Mouse (Mus musculus): ENCODE measurements around the gene Tmprss11c. TPM values are rescaled to one million over a fixed set of nuclear protein-coding genes. Genes with fewer than 3 reads are reported as not detected.
A peak's percentile ranks its signal among the peaks of the same experiment; 100 is the strongest.
"Not testable (repeated sequence)": the region's sequence is repeated elsewhere in the genome, so short reads cannot be mapped to it uniquely, and the experiment has no call there.

Tmprss11c gene
- polyA plus RNA-seq (2011; ENCODE audit: insufficient read length, low read depth, missing spikeins), result not detected in 2 replicates

DNA sequence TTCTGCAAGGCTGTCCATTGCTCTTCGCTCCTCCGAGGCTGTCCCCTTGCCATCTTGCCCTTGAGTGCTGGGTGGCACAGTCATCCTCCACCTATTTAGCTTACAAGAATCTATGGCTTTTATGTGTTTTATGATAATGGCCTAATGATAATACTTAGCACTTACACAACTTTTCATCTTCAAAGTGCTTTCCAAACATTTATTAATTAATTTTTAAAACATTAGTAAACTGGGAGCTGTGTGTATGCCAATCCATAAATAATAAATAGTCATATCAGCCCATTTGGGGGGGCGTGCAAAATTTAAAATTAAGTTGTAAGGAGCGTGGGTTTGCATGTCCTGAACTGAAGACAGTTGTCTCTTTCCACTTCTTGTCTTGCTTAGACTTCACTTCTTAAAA lies at the start of gene Tmprss11c:
Tmprss11c (minus strand) TSS at position 101 of the 400 bp plus-strand sequence.
- Histone ChIP-seq H3K27ac (ENCODE audit: insufficient read depth, low read length) (no peak within 1 kb of the TSS), H3K4me1 (ENCODE audit: control insufficient read depth, insufficient read depth, low read length) (no peaks in the 10 kb centered on the region), H3K4me3 (ENCODE audit: insufficient read depth, low read length) (no peak within 1 kb of the TSS)
- TF ChIP-seq POLR2A (IDR thresholded peaks at IDR 0.05; ENCODE audit: low read depth, low read length) (no peak), CTCF (IDR thresholded peaks at IDR 0.05; ENCODE audit: borderline replicate concordance, insufficient read depth, low read length) (no peak)

- not testable (repeated sequence) for H3K4me1 ChIP-seq (ENCODE audit: control insufficient read depth, insufficient read depth, low read length); H3K27ac ChIP-seq (ENCODE audit: insufficient read depth, low read length)
- peak overlapping the region; percentile 26; the same call in 1 of the 2 replicates for H3K4me3 ChIP-seq (ENCODE audit: insufficient read depth, low read length)
These were observed 29.2 kb upstream of the Tmprss11c start for GRCm38 (mm10) chr5:86318018-86318956.

- no peak overlapping the region for H3K27ac ChIP-seq (ENCODE audit: insufficient read depth, low read length)
- H3K4me1 ChIP-seq (ENCODE audit: control insufficient read depth, insufficient read depth, low read length), result no peaks in the 10 kb centered on the region; the same call in 1 of the 2 replicates
- no peak overlapping the region for H3K4me3 ChIP-seq (ENCODE audit: insufficient read depth, low read length)
- TF ChIP-seq POLR2A (IDR thresholded peaks at IDR 0.05; ENCODE audit: low read depth, low read length) (no peak), CTCF (IDR thresholded peaks at IDR 0.05; ENCODE audit: borderline replicate concordance, insufficient read depth, low read length) (no peak)
These were observed 17.0 kb upstream of the Tmprss11c start for GRCm38 (mm10) chr5:86306116-86306515.

DNA sequence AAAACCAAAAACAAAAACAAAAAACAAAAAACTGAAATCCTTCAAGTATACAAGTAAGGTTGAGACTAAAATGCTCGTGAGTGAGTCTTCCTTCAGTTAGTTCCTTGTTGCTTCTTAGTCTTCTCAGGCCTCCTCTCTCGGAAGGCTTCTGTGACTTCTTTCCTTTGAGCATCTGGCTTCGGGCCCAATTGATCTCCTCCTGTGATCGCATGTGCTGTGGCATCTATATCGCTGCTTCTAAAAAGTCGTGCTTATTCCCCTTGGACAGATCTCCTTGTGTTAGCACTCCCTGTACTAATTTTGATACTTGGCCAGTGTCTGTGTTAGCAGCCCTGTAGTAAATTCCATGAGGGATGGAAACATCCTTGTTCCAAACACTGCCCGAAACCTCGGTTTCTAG lies 14.8 kb upstream of the Tmprss11c start:
- no peak overlapping the region for H3K27ac ChIP-seq (ENCODE audit: insufficient read depth, low read length)
- TF ChIP-seq CTCF (IDR thresholded peaks at IDR 0.05; ENCODE audit: borderline replicate concordance, insufficient read depth, low read length), result no peak
- no peak for TF ChIP-seq POLR2A (IDR thresholded peaks at IDR 0.05; ENCODE audit: low read depth, low read length)
- no peak overlapping the region for H3K4me3 ChIP-seq (ENCODE audit: insufficient read depth, low read length)
- H3K4me1 ChIP-seq (ENCODE audit: control insufficient read depth, insufficient read depth, low read length), result no peaks in the 10 kb centered on the region; the same call in 1 of the 2 replicates

DNA sequence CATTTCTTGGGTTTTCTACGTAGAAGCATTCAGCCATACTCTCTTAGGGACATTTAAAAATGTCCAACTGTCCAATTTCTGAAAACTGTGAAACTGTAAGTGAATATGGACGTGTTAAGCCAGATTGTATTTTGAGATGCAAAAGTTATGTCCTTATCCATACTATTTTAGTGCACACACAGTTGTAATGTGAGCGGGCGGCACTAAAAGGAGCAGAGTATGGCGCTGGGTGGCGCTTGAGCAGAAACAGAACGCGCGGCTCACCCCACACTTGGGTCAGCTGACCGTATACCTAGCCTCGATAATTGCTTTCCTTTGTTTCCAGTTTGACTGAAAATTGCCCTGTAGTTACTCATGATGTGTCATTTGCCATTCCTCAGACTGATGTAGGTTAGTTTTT lies 42.5 kb downstream of the Tmprss11c start:
- no peak for TF ChIP-seq POLR2A (IDR thresholded peaks at IDR 0.05; ENCODE audit: low read depth, low read length)
- TF ChIP-seq CTCF (IDR thresholded peaks at IDR 0.05; ENCODE audit: borderline replicate concordance, insufficient read depth, low read length), result no peak
- Histone ChIP-seq H3K27ac (ENCODE audit: insufficient read depth, low read length) (no peak overlapping the region), H3K4me3 (ENCODE audit: insufficient read depth, low read length) (no peak overlapping the region), H3K4me1 (ENCODE audit: control insufficient read depth, insufficient read depth, low read length) (peaks cover 5% of the 10 kb centered on the region)

- Histone ChIP-seq H3K4me3 (ENCODE audit: insufficient read depth, low read length) (no peak overlapping the region), H3K27ac (ENCODE audit: insufficient read depth, low read length) (peak overlapping the region; percentile 90), H3K4me1 (ENCODE audit: control insufficient read depth, insufficient read depth, low read length) (peaks cover 5% of the 10 kb centered on the region)
- no peak for TF ChIP-seq CTCF (IDR thresholded peaks at IDR 0.05; ENCODE audit: borderline replicate concordance, insufficient read depth, low read length)
- no peak for TF ChIP-seq POLR2A (IDR thresholded peaks at IDR 0.05; ENCODE audit: low read depth, low read length)
These were observed 44.2 kb downstream of the Tmprss11c start for GRCm38 (mm10) chr5:86244880-86245279.

DNA sequence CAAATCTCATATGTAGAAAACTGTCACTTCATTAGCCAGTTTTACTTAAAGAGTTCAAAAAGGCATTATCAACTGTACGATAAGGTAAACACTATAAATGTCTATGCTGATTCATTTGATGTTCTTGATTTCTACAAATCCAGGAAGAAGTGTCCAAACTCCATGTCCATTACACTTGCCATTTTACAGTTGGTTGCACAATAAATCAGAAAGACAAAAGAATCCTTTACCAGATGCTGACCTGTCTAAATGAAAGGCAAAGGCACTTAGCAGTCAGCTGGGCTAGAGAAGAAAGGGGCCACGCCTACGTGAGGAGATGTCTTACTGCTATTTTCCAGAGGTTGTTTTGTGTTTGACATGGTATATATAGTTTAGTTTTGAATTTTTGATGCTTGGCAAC lies 44.8 kb downstream of the Tmprss11c start:
- Histone ChIP-seq H3K4me1 (ENCODE audit: control insufficient read depth, insufficient read depth, low read length) (peaks cover 5% of the 10 kb centered on the region), H3K4me3 (ENCODE audit: insufficient read depth, low read length) (no peak overlapping the region), H3K27ac (ENCODE audit: insufficient read depth, low read length) (peak overlapping the region; percentile 50; the same call in 1 of the 2 replicates)
- no peak for TF ChIP-seq POLR2A (IDR thresholded peaks at IDR 0.05; ENCODE audit: low read depth, low read length)
- TF ChIP-seq CTCF (IDR thresholded peaks at IDR 0.05; ENCODE audit: borderline replicate concordance, insufficient read depth, low read length), result no peak

- no peak overlapping the region for H3K4me3 ChIP-seq (ENCODE audit: insufficient read depth, low read length)
- peaks cover 4% of the 10 kb centered on the region for H3K4me1 ChIP-seq (ENCODE audit: control insufficient read depth, insufficient read depth, low read length)
- peak overlapping the region; percentile 45 for H3K27ac ChIP-seq (ENCODE audit: insufficient read depth, low read length)
- no peak for TF ChIP-seq CTCF (IDR thresholded peaks at IDR 0.05; ENCODE audit: borderline replicate concordance, insufficient read depth, low read length)
- TF ChIP-seq POLR2A (IDR thresholded peaks at IDR 0.05; ENCODE audit: low read depth, low read length), result no peak
These were observed 61.8 kb downstream of the Tmprss11c start for GRCm38 (mm10) chr5:86227156-86227853.

DNA sequence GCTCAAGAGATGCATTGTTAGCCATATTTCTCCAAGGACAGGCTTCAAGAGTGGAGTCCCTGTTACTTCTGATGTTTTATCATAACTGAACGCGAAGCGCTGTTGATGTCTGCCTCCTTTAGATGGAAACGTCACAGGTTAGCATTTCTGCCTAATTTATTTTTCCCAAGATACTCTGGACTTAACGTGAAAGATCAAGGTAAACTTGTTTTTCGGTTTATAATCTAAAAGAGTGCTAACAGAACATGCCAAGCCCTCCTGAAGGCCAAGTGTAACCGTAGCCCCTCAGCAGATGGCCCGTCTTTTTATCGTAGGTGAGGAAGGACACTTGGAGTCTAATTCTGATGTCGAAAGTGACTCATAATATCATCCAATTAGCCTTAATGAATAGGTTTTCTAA lies 91.3 kb downstream of the Tmprss11c start, which contains the start of gene Gnrhr:
Gnrhr (minus strand) TSS at position 101 of the 400 bp plus-strand sequence.
- Histone ChIP-seq H3K4me1 (ENCODE audit: control insufficient read depth, insufficient read depth, low read length) (no peaks in the 10 kb centered on the region), H3K4me3 (ENCODE audit: insufficient read depth, low read length) (no peak within 1 kb of the TSS), H3K27ac (ENCODE audit: insufficient read depth, low read length) (no peak within 1 kb of the TSS)
- TF ChIP-seq CTCF (IDR thresholded peaks at IDR 0.05; ENCODE audit: borderline replicate concordance, insufficient read depth, low read length) (no peak), POLR2A (IDR thresholded peaks at IDR 0.05; ENCODE audit: low read depth, low read length) (no peak)

DNA sequence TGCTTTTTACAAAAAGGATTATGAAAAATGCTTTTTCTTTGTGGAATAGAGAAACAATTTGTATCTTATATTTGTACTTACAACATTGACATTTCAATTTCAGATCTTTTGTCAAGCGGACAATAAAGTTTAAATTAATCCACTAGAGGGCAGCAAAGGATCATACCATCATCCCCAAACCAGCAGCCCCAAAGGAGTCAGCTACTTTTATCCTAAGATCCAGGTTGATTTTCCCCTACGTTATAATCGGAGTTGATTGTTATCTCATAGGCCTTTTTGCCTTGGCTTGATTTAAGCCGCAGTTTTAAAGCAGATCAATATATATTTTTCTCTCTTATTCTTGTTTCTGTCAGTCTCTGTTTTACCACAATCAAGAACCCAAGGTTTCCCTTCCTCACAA lies 97.8 kb downstream of the Tmprss11c start:
- TF ChIP-seq CTCF (IDR thresholded peaks at IDR 0.05; ENCODE audit: borderline replicate concordance, insufficient read depth, low read length) (no peak), POLR2A (IDR thresholded peaks at IDR 0.05; ENCODE audit: low read depth, low read length) (no peak)
- no peak overlapping the region for H3K4me3 ChIP-seq (ENCODE audit: insufficient read depth, low read length)
- H3K27ac ChIP-seq (ENCODE audit: insufficient read depth, low read length), result no peak overlapping the region
- no peaks in the 10 kb centered on the region for H3K4me1 ChIP-seq (ENCODE audit: control insufficient read depth, insufficient read depth, low read length)
